Mouse (Mus musculus) c-Kit-positive CD71-positive TER-119-negative erythroid progenitor cells, embryonic 14.5 days (primary cell): ENCODE measurements around the gene Zswim7.

ENCODE experiments used
- DNase-seq: peaks from one replicate; pipeline ENCODE4 v3.0.0-alpha.2; 2013; ENCODE audit warnings: low read depth

Gene Zswim7

DNA sequence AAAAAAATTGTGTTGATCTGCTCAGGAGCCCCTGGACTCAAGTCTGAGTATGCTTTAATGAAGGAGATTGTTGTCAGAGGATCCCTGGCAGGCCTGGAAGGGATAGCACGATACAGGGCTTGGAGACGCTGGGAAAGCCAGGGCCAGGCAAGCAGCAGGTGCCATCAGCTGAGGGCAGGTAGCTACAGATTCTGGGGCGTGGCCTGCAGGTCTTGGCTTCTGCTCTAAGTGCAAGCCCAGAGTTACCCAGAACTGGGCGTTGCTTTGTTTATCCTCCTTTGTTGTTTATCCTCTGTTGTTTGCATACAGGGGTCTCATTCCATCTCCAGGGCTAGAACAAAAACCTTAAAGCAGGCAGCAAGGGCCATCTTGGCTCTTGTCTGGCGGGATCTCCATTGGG, 27.8 kb downstream of the Zswim7 start:
- no peak for DNase-seq

DNA sequence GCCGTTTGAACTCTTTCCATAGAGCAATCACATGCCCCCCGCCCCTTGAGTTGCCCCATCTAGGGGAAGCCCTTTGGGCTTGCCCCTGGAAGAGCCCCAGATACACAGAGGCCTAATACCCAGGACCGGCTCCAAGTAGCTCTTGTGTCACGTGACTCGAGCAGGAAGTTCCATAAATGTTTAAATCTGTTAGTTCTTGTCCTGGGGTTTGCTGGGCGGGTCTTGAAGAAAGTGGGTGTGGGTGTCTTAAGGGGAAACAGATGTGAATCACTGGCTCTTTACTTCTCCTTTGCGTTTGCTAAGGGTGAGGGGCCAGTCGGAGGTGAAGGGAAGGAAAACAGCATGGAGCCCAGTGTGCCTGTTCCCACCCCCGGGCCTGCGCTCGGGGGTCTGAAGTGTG, 30.1 kb downstream of the Zswim7 start:
- no peak for DNase-seq

DNA sequence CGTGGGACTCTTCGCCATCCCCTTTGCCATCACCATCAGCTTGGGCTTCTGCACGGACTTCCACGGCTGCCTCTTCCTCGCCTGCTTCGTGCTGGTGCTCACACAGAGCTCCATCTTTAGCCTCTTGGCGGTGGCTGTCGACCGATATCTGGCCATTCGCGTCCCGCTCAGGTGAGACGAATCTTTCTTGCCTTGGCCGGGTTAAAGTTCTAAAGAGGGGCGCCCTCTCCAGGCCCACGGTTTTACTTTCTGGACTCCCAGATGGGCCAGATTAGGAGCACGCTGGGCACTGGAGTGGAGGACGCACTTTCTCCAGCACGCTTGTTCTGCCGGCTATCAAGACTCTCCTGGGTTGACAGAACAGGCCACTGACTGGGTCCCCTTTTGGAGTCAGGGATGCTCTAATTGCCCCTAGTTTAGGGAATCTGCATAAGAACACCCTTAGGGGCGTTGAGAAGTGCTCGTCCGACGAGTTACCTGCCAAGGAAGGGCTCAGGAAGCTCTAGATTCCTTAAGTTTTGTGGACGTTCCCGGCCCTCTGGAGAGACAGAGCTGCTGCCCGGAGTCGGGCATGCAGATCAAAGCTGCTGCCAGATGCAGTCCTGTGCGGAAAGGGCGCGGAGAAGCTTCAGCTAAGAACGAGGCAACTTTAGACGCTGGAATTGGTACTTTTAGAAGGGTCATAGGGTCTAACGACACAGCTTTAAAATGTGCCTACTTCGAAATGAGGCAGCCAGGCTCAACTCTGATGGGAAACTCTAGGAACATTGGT, 31.7 kb downstream of the Zswim7 start:
- no peak for DNase-seq

DNA sequence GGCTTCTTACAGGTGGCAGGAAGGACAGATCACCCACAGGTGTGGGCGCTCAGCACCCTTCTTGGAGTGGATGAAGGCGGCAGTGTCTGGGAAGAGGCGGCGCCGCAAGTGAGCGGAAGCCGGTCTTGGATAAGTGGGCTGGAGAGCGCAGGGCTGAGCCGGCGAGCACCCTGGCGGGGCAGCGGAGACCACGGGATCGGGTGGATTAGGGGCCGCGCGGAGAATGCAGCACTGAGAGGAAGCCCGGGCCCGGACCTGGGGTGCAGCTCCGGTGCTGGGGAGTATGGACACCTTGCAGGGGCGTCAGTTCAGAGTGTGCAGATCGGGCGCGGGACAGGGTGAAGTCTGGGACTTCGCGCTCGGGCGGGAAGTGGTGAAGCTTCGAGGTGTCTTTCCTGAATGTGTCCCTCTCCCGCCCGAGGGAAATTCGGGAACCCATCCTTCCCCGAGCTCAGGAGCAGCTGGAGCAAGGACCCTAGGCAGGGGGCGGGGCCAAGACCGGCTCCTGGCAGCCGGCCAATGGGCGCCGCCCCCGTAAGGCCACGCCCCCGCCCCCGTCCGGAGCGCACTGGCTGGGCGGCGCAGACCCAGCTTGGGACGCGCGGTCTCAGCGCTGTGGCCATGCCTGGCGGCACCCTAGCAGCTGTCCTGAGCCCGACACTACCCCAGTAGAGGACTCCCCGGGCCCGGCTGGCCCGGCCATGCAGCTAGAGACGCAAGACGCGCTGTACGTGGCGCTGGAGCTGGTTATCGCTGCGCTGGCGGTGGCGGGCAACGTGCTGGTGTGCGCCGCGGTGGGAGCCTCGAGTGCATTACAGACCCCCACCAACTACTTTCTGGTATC, 32.6 kb downstream of the Zswim7 start, which contains the start of gene Adora2b:
Gene Adora2b (plus strand): TSS at position 584 of the 844 bp plus-strand sequence.
- peak; percentile 36 for DNase-seq

DNA sequence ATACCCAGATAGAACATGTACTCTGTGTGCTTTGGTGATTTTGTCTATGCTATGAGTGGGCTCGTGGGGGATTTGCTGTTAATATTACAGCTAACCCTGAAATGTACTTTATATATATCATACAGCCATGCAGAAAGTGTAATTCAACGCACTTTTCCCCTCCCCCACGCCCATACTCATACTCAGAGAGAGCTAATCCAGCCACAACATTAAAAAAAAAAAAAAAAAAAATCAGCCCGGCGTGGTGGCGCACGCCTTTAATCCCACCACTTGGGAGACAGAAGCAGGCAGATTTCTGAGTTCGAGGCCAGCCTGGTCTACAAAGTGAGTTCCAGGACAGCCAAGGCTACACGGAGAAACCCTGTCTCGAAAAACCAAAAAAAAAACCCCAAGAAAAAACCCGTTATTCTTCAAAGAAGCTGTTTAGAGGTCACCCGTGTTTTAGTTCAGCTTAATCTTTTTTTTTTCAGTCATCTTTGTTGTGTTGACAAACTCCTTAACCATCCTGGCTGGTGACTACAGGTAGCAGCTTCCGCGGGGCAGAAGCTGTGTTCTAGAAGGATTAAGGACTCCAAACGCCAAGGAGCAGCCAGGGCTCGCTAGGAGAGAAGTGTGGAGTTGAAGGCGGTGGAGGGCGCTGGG, 33.3 kb downstream of the Zswim7 start:
- no peak for DNase-seq

DNA sequence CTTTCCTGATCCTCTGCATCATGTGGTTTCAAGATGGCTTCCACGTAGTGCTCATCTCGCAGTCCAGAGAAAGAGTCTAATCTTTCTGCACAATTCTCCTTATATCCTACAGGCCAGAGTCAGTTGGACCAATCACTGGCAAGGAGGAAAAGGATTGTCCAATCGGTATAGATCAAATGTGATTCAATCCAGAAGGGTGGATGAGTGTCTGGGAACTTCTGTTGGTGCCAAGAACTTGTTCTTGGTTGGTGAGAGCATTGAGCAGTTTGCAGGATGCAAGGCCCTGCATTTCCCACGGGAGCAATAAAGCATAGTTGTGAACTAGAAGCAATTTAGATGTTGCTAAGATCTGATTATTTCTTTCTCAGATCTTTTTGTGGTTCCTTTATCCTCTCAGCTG, 36.7 kb downstream of the Zswim7 start:
- DNase-seq, result no peak

DNA sequence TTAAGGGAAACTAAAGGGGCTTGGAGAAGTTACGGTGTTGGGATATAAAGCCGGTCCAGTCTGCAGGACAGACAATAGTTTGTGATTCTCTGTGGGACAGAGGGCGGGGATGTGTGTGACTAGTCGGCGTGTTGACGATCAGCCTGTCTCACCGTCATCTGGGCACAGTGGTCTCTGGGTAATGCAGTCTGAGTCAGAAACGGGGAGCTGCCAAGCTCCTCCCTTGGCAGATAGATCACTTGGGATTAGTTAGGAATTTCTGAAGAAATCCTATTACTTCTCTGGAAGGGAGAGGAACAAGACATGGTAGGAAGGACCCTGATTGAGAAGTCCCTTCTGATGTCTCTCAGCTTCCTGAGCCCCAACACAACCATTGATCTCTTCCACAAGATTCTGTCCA, 37.3 kb downstream of the Zswim7 start:
- DNase-seq, result no peak

DNA sequence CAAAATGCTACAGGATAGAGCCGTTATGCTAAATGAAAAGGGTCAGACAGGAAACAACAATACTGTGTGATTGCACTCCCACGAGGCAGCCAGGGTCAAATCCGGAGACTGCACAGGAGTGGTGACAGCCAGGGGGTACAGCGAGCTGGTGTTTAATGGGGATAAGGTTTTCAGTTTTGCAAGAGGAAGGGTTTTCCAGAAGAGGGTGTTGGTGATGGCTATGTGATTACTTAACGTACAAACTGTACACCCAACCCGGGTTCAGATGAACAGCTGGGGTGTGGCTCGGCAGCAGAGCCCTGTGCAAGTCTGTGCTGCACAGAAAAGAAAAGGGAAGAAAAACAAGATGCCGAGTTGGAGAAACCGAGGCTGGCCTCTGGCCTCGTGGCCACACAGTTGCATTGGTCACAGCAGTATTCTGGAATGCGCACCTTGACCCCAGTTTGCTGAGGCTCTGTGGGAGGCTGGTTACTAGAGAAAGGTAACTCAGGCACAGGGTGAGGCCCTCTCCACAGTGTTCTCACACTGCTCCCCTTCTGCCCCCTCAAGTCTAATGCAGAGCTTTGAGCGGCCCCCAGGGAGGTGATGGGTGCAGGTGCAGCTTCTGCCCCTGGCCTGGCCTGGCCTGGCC, 40.4 kb downstream of the Zswim7 start:
- DNase-seq, result no peak

DNA sequence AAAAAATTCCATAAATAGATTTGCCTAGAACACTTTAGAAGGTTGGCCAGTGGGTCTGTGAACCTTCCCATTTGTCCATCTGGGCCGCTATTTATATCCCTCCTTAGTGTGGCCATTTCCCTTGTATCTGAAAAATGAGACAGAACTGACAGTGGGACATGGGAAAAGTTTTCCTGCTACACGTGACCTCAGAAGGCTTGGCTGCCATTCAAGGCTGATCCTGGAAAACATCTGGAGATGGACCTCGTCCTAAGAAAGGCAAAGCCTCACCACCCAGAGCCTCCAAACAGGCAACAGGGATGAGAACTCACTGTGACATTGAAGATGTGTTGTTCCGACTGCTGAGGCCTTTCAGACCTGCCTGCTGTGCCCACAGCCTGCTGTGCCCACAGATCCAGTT, 56.4 kb downstream of the Zswim7 start:
- no peak for DNase-seq

DNA sequence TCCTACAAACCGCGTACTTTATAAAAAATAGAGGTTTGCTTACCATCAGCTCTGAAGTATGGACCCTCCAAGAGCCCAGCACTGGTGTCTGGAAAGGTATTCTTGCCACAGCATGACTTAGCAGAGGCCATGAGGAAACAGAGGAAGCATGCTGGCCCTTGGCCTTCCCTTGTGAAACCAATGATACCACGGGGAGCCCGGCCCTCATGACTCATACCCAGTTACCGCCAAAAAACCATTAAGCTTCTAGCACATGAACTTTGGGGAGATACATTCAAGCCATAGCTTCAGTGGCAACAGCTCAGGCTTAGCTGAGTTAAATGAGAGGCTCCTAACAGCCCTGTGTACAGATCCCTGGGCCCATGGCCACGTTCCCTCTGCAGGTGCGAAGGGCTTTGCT, 57.2 kb downstream of the Zswim7 start:
- no peak for DNase-seq

DNA sequence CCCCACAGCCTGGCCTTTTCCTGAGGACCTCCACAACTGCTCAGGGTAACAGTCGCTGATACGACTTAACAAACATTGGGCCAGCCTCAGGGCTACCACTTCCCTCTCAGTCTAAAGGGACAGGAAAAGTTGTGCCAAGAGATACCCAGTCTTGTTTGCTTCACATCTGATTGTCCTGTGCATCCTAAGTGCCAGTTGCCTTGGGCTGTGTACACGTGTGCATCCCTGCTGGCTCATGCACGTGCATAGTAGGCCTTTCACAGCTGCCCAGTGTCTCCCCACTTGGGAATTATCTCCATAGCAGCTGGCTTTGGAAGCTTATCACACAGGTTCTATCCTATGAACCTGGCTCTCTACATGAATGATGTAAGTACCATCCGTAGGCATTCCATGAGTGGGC, 57.8 kb downstream of the Zswim7 start:
- no peak for DNase-seq

DNA sequence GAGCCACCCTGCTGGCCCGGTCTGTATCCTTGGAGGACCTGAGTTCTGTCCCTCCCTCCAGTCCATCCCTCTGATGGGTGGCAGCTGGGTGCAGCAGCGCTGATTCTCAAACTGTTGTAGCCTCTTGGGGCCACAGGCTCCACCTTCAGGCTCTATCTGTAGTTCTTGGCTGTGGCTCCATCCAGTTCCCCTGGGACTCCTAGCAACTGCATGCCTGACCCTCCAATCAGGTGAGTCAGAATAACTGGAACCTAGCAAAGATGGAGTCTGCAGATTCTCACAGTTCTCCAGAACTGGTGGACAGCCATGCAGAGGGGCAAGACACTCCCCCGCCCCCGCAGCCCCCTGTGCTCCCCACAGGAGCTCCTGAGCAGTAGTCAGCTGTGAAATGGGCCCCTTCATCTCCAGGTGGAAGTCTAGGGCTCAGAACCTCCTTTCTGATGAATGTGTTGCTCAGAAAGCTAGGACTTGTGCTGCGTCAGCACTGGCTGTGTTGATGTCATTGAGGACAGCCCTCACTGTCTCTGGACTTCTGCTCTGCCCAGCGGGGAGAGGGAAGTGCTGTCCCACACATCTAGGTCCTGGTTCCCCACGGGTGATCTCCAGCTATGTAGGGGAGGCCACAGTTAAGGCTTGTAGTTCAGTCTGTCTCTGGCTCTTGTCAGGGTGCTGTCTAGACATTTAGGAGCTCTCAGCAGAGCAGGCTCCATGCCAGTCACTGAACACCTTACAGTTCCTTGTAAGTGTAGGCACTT, 60.2 kb downstream of the Zswim7 start:
- DNase-seq, result no peak

DNA sequence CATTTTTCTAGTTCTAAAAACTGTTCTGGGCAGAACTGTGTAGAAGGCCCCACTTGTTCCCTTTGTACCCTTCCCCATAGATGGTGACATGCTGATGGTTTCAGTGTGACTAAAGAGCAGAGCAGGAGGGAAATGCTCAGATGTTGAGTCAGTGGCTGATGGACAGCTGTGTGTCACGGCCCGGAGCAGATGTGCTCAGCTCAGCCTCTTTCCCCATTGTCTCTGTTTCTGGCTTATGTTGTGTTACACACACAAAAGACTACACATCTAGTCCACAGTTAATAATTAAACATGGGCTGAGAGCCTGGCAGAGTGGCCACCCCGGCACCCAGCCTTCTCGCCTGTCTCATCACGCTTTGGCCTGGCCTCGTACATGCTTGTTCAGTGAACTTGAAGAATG, 63.4 kb downstream of the Zswim7 start:
- no peak for DNase-seq
